Mouse (Mus musculus) lung, embryonic 14.5 days (tissue): Measurements from ENCODE around the gene Fbln7. TPM values are rescaled to one million over a fixed set of nuclear protein-coding genes. Genes with fewer than 3 reads are reported as not detected.
A peak's percentile ranks its signal among the peaks of the same experiment; 100 is the strongest.

Source experiments
- ATAC-seq: fragments of 200-750 bp; cut with Nextera tagmentation; 2 replicates; pipeline ENCODE4 v1.8.0; 2017; ENCODE audit warnings: mild to moderate bottlenecking, moderate TSS enrichment, moderate library complexity; ENCODE audit not compliant: insufficient read depth
- DNase-seq: peaks from one replicate; pipeline ENCODE4 v3.0.0-alpha.2; 2015
- H3K27ac ChIP-seq: fragments of 300-500 bp; sonication (generic); 2 replicates; pipeline ENCODE4 v1.5.1; 2014; ENCODE audit warnings: low read depth, mild to moderate bottlenecking, moderate library complexity
- H3K27me3 ChIP-seq: fragments of 300-500 bp; sonication (generic); 2 replicates; pipeline ENCODE4 v1.6.1; 2014; ENCODE audit warnings: low read length, control low read depth; ENCODE audit not compliant: insufficient read depth
- H3K36me3 ChIP-seq: fragments of 300-500 bp; sonication (generic); 2 replicates; pipeline ENCODE4 v1.6.1; 2014; ENCODE audit warnings: control low read depth; ENCODE audit not compliant: insufficient read depth
- H3K4me1 ChIP-seq: fragments of 300-500 bp; sonication (generic); 2 replicates; pipeline ENCODE4 v1.6.1; 2014; ENCODE audit warnings: antibody characterized with exemption, control low read depth; ENCODE audit not compliant: insufficient read depth
- H3K4me2 ChIP-seq: fragments of 300-500 bp; sonication (generic); 2 replicates; pipeline ENCODE4 v1.6.1; 2014; ENCODE audit warnings: mild to moderate bottlenecking
- H3K4me3 ChIP-seq: fragments of 300-500 bp; sonication (generic); 2 replicates; pipeline ENCODE4 v1.5.1; 2014; ENCODE audit warnings: low read depth, low read length
- H3K9ac ChIP-seq: fragments of 300-500 bp; sonication (generic); 2 replicates; pipeline ENCODE4 v1.6.1; 2014
- H3K9me3 ChIP-seq: fragments of 300-500 bp; sonication (generic); 2 replicates; pipeline ENCODE4 v1.6.1; 2016; ENCODE audit warnings: low read depth, low read length, control low read depth
- CTCF ChIP-seq: IDR thresholded peaks from 2 replicates; pipeline ENCODE4 v1.5.1; 2016; ENCODE audit warnings: antibody characterized with exemption, low read depth
- WGBS: fragments of 180-500 bp; shearing (Covaris S2); extraction: QIAGEN DNeasy Blood & Tissue Kit; methylation state at CpG from one replicate; pipeline ENCODE4 v1.1.7; 2014; 5-methylcytosine and 5-hydroxymethylcytosine counted together
- polyA plus RNA-seq: library from polyadenylated mRNA; unstranded; fragments of >200 nt; fragmentation: Nextera tagmentation; extraction: Ambion mirVana; gene quantifications from 2 replicates; pipeline ENCODE4 v1.2.1, GENCODE M21; 2014

Gene Fbln7
- polyA plus RNA-seq: 7.5 and 9.1 TPM in 2 replicates

- peak within 1 kb of the TSS; percentile 95 for H3K4me2 ChIP-seq
- TF ChIP-seq CTCF: no peak
- DNase-seq (no peak), ATAC-seq (no peak)
- peak within 1 kb of the TSS; percentile 51 for H3K4me3 ChIP-seq
- no peaks in the 10 kb centered on the region for H3K4me1 ChIP-seq
- H3K27me3 ChIP-seq: peaks cover 9% of the 10 kb centered on the region; the same call in 1 of the 2 replicates
- peak within 1 kb of the TSS; percentile 57 for H3K9ac ChIP-seq
- H3K27ac ChIP-seq: no peak within 1 kb of the TSS
- H3K36me3 ChIP-seq: no peaks in the 10 kb centered on the region
- no peaks in the 10 kb centered on the region; the same call in 1 of the 2 replicates for H3K9me3 ChIP-seq
- WGBS: 89% methylated on average over 9 of the region's 9 CpGs
Measured at GRCm38 (mm10) chr2:128862636-128863035, at the start of gene Fbln7. Gene Fbln7 (plus strand): TSS chr2:128862981.

GRCm38 (mm10) chr2:128816311-128816710 lies 46.5 kb upstream of the Fbln7 start:
- H3K27me3 ChIP-seq: no peaks in the 10 kb centered on the region
- no peak for TF ChIP-seq CTCF
- ATAC-seq (no peak), DNase-seq (no peak)
- no peak overlapping the region for H3K4me2 ChIP-seq
- H3K9me3 ChIP-seq: no peaks in the 10 kb centered on the region
- no peak overlapping the region for H3K27ac ChIP-seq
- WGBS: 72% methylated on average over 1 of the region's 1 CpGs
- no peak overlapping the region for H3K4me3 ChIP-seq
- H3K36me3 ChIP-seq: no peaks in the 10 kb centered on the region
- H3K4me1 ChIP-seq: no peaks in the 10 kb centered on the region
- H3K9ac ChIP-seq: no peak overlapping the region

GRCm38 (mm10) chr2:128816916-128817315 lies 45.9 kb upstream of the Fbln7 start:
- Histone ChIP-seq H3K9me3 (no peaks in the 10 kb centered on the region), H3K9ac (no peak overlapping the region), H3K27me3 (no peaks in the 10 kb centered on the region), H3K4me2 (peak overlapping the region; percentile 75), H3K4me3 (peak overlapping the region; percentile 72), H3K4me1 (no peaks in the 10 kb centered on the region), H3K36me3 (no peaks in the 10 kb centered on the region), H3K27ac (no peak overlapping the region)
- 43% methylated on average over 6 of the region's 6 CpGs for WGBS
- DNase-seq (no peak), ATAC-seq (no peak)
- TF ChIP-seq CTCF: no peak

GRCm38 (mm10) chr2:128817387-128817785 lies 45.4 kb upstream of the Fbln7 start:
- no peaks in the 10 kb centered on the region for H3K4me1 ChIP-seq
- ATAC-seq: peak; percentile 62
- H3K36me3 ChIP-seq: no peaks in the 10 kb centered on the region

GRCm38 (mm10) chr2:128817786-128818681 lies 44.7 kb upstream of the Fbln7 start, which contains the start of gene Tmem87b:
Gene Tmem87b (plus strand): TSS chr2:128818118.
- 1% methylated on average over 58 of the region's 59 CpGs for WGBS
- Histone ChIP-seq H3K4me2 (peak within 1 kb of the TSS; percentile 75), H3K36me3 (no peaks in the 10 kb centered on the region), H3K9ac (peak within 1 kb of the TSS; percentile 68), H3K27ac (peak within 1 kb of the TSS; percentile 91), H3K4me3 (peak within 1 kb of the TSS; percentile 72), H3K9me3 (no peaks in the 10 kb centered on the region), H3K27me3 (no peaks in the 10 kb centered on the region), H3K4me1 (no peaks in the 10 kb centered on the region)
- peak; percentile 91 for ATAC-seq
- no peak for TF ChIP-seq CTCF
- peak; percentile 97 for DNase-seq

More at GRCm38 (mm10) chr2:128817387-128817785, 45.4 kb upstream of the Fbln7 start:
- peak; percentile 73 for TF ChIP-seq CTCF
- Histone ChIP-seq H3K9ac (peak overlapping the region; percentile 38; the same call in 1 of the 2 replicates), H3K9me3 (no peaks in the 10 kb centered on the region), H3K4me3 (peak overlapping the region; percentile 72), H3K27ac (peak overlapping the region; percentile 80), H3K4me2 (peak overlapping the region; percentile 75), H3K27me3 (no peaks in the 10 kb centered on the region)
- under 1% methylated on average over 7 of the region's 7 CpGs for WGBS
- DNase-seq: peak; percentile 94

GRCm38 (mm10) chr2:128818956-128819643 lies 43.7 kb upstream of the Fbln7 start:
- no peak for ATAC-seq
- no peak for TF ChIP-seq CTCF
- Histone ChIP-seq H3K27ac (peak overlapping the region; percentile 91), H3K4me3 (peak overlapping the region; percentile 72), H3K36me3 (peaks cover 2% of the 10 kb centered on the region; the same call in 1 of the 2 replicates), H3K27me3 (no peaks in the 10 kb centered on the region), H3K9me3 (no peaks in the 10 kb centered on the region), H3K9ac (peak overlapping the region; percentile 68), H3K4me1 (no peaks in the 10 kb centered on the region), H3K4me2 (peak overlapping the region; percentile 75)
- WGBS: 11% methylated on average over 14 of the region's 14 CpGs
- peak; percentile 41 for DNase-seq
